Mouse (Mus musculus): Measurements from ENCODE around the gene Acsl4. TPM values are rescaled to one million over a fixed set of nuclear protein-coding genes. Genes with fewer than 3 reads are reported as not detected.

The Acsl4 gene
- polyA plus RNA-seq, 1 experiment = 30.5 TPM

GRCm38 (mm10) chrX:142384918-142385317, 5.4 kb downstream of the Acsl4 start:
- H3K36me3 ChIP-seq (ENCODE audit: control insufficient read depth, insufficient read depth) = peaks cover 9% of the 10 kb centered on the region
- no peaks in the 10 kb centered on the region for H3K27me3 ChIP-seq (ENCODE audit: control insufficient read depth, insufficient read depth, insufficient read length)
- H3ac ChIP-seq (ENCODE audit: control insufficient read depth, insufficient read length) = no peak overlapping the region
- peaks cover 100% of the 10 kb centered on the region for H3K79me2 ChIP-seq (ENCODE audit: control insufficient read depth, insufficient read depth)
- no peak for TF ChIP-seq TCF12 (IDR thresholded peaks at IDR 0.05; ENCODE audit: insufficient read depth, poor library complexity, severe bottlenecking)
- no peak for TF ChIP-seq MYOD1 (IDR thresholded peaks at IDR 0.05; ENCODE audit: control insufficient read depth in 1 of 3, insufficient read length in 2 of 3, low read depth in 2 of 3)
- TF ChIP-seq MYOG (IDR thresholded peaks at IDR 0.05; ENCODE audit: control insufficient read depth in 1 of 3, insufficient read depth in 1 of 3, insufficient read length in 2 of 3, low read depth in 2 of 3) = no peak
- no peak for TF ChIP-seq REST (IDR thresholded peaks at IDR 0.05; ENCODE audit: insufficient read depth, insufficient read length)
- no peak overlapping the region for H3K4me3 ChIP-seq
- H3K4me2 ChIP-seq (ENCODE audit: low read depth) = peak overlapping the region; percentile 50

- no peak overlapping the region for H3K4me3 ChIP-seq
- no peaks in the 10 kb centered on the region for H3K27me3 ChIP-seq (ENCODE audit: control insufficient read depth, insufficient read depth, insufficient read length)
- H3ac ChIP-seq (ENCODE audit: control insufficient read depth, insufficient read length) = no peak overlapping the region
- peaks cover 99% of the 10 kb centered on the region for H3K79me2 ChIP-seq (ENCODE audit: control insufficient read depth, insufficient read depth)
- peaks cover 9% of the 10 kb centered on the region for H3K36me3 ChIP-seq (ENCODE audit: control insufficient read depth, insufficient read depth)
- H3K4me2 ChIP-seq (ENCODE audit: low read depth) = no peak overlapping the region
- TF ChIP-seq MYOD1 (IDR thresholded peaks at IDR 0.05; ENCODE audit: control insufficient read depth in 1 of 3, insufficient read length in 2 of 3, low read depth in 2 of 3) = no peak
- no peak for TF ChIP-seq USF1 (IDR thresholded peaks at IDR 0.05; ENCODE audit: low read depth)
- TF ChIP-seq POLR2A (IDR thresholded peaks at IDR 0.05; ENCODE audit: insufficient read length, low read depth) = no peak
- TF ChIP-seq E2F4 (IDR thresholded peaks at IDR 0.05; ENCODE audit: insufficient read depth) = no peak
- TF ChIP-seq MAX (IDR thresholded peaks at IDR 0.05; ENCODE audit: low read depth) = no peak
- TF ChIP-seq CEBPB (IDR thresholded peaks at IDR 0.05; ENCODE audit: insufficient read depth, poor library complexity, severe bottlenecking) = no peak
- no peak for TF ChIP-seq MYOG (IDR thresholded peaks at IDR 0.05; ENCODE audit: control insufficient read depth in 1 of 3, insufficient read depth in 1 of 3, insufficient read length in 2 of 3, low read depth in 2 of 3)
- no peak for TF ChIP-seq REST (IDR thresholded peaks at IDR 0.05; ENCODE audit: insufficient read depth, insufficient read length)
Observed at GRCm38 (mm10) chrX:142379894-142380293, 10.4 kb downstream of the Acsl4 start.

GRCm38 (mm10) chrX:142378048-142378447, 12.3 kb downstream of the Acsl4 start:
- Histone ChIP-seq H3K4me2 (ENCODE audit: low read depth) (no peak overlapping the region), H3K4me3 (no peak overlapping the region), H3K27me3 (ENCODE audit: control insufficient read depth, insufficient read depth, insufficient read length) (no peaks in the 10 kb centered on the region), H3K79me2 (ENCODE audit: control insufficient read depth, insufficient read depth) (peaks cover 99% of the 10 kb centered on the region), H3K36me3 (ENCODE audit: control insufficient read depth, insufficient read depth) (peaks cover 9% of the 10 kb centered on the region), H3ac (ENCODE audit: control insufficient read depth, insufficient read length) (no peak overlapping the region)
- TF ChIP-seq MAX (IDR thresholded peaks at IDR 0.05; ENCODE audit: low read depth) (no peak), POLR2AphosphoS2 (IDR thresholded peaks at IDR 0.05; ENCODE audit: insufficient read length, low read depth) (no peak), TCF3 (IDR thresholded peaks at IDR 0.05; ENCODE audit: insufficient read length, low read depth) (no peak), MYOD1 (IDR thresholded peaks at IDR 0.05; ENCODE audit: control insufficient read depth in 1 of 3, insufficient read length in 2 of 3, low read depth in 2 of 3) (no peak), MYOG (IDR thresholded peaks at IDR 0.05; ENCODE audit: control insufficient read depth in 1 of 3, insufficient read depth in 1 of 3, insufficient read length in 2 of 3, low read depth in 2 of 3) (no peak), CEBPB (IDR thresholded peaks at IDR 0.05; ENCODE audit: insufficient read depth, poor library complexity, severe bottlenecking) (no peak), USF1 (IDR thresholded peaks at IDR 0.05; ENCODE audit: low read depth) (no peak), TCF12 (IDR thresholded peaks at IDR 0.05; ENCODE audit: insufficient read depth, poor library complexity, severe bottlenecking) (no peak), E2F4 (IDR thresholded peaks at IDR 0.05; ENCODE audit: insufficient read depth) (no peak), REST (IDR thresholded peaks at IDR 0.05; ENCODE audit: insufficient read depth, insufficient read length) (no peak), POLR2A (IDR thresholded peaks at IDR 0.05; ENCODE audit: insufficient read length, low read depth) (no peak), SRF (IDR thresholded peaks at IDR 0.05; ENCODE audit: control insufficient read depth, insufficient read length, low read depth) (no peak)

GRCm38 (mm10) chrX:142377358-142377757, 13.0 kb downstream of the Acsl4 start:
- H3K4me3 ChIP-seq = no peak overlapping the region
- no peaks in the 10 kb centered on the region for H3K27me3 ChIP-seq (ENCODE audit: control insufficient read depth, insufficient read depth, insufficient read length)

GRCm38 (mm10) chrX:142376747-142377146, 13.6 kb downstream of the Acsl4 start:
- no peak overlapping the region for H3K4me2 ChIP-seq (ENCODE audit: low read depth)
- no peak overlapping the region for H3K4me3 ChIP-seq
- no peaks in the 10 kb centered on the region for H3K27me3 ChIP-seq (ENCODE audit: control insufficient read depth, insufficient read depth, insufficient read length)
- H3K36me3 ChIP-seq (ENCODE audit: control insufficient read depth, insufficient read depth) = peaks cover 9% of the 10 kb centered on the region
- no peak for TF ChIP-seq MYOD1 (IDR thresholded peaks at IDR 0.05; ENCODE audit: control insufficient read depth in 1 of 3, insufficient read length in 2 of 3, low read depth in 2 of 3)
- no peak for TF ChIP-seq MAX (IDR thresholded peaks at IDR 0.05; ENCODE audit: low read depth)
- TF ChIP-seq POLR2AphosphoS2 (IDR thresholded peaks at IDR 0.05; ENCODE audit: insufficient read length, low read depth) = no peak
- no peak for TF ChIP-seq POLR2A (IDR thresholded peaks at IDR 0.05; ENCODE audit: insufficient read length, low read depth)
- TF ChIP-seq REST (IDR thresholded peaks at IDR 0.05; ENCODE audit: insufficient read depth, insufficient read length) = no peak
- TF ChIP-seq E2F4 (IDR thresholded peaks at IDR 0.05; ENCODE audit: insufficient read depth) = no peak
- no peak for TF ChIP-seq CEBPB (IDR thresholded peaks at IDR 0.05; ENCODE audit: insufficient read depth, poor library complexity, severe bottlenecking)
- no peak for TF ChIP-seq MYOG (IDR thresholded peaks at IDR 0.05; ENCODE audit: control insufficient read depth in 1 of 3, insufficient read depth in 1 of 3, insufficient read length in 2 of 3, low read depth in 2 of 3)
- TF ChIP-seq SRF (IDR thresholded peaks at IDR 0.05; ENCODE audit: control insufficient read depth, insufficient read length, low read depth) = no peak
- H3K79me2 ChIP-seq (ENCODE audit: control insufficient read depth, insufficient read depth) = peaks cover 99% of the 10 kb centered on the region
- no peak overlapping the region for H3ac ChIP-seq (ENCODE audit: control insufficient read depth, insufficient read length)

More at GRCm38 (mm10) chrX:142377358-142377757, 13.0 kb downstream of the Acsl4 start:
- Histone ChIP-seq H3K4me2 (ENCODE audit: low read depth) (no peak overlapping the region), H3K36me3 (ENCODE audit: control insufficient read depth, insufficient read depth) (peaks cover 9% of the 10 kb centered on the region), H3ac (ENCODE audit: control insufficient read depth, insufficient read length) (no peak overlapping the region), H3K79me2 (ENCODE audit: control insufficient read depth, insufficient read depth) (peaks cover 99% of the 10 kb centered on the region)
- TF ChIP-seq CEBPB (IDR thresholded peaks at IDR 0.05; ENCODE audit: insufficient read depth, poor library complexity, severe bottlenecking) (0 out of 2 replicates have a peak, but pooled peaks have one; percentile 20), USF1 (IDR thresholded peaks at IDR 0.05; ENCODE audit: low read depth) (no peak)
